Mouse (Mus musculus) lung, embryonic 14.5 days (tissue): ENCODE measurements around the gene Lhx8. TPM values are rescaled to one million over a fixed set of nuclear protein-coding genes. Genes with fewer than 3 reads are reported as not detected.

Source experiments
- ATAC-seq: fragments of 200-750 bp; cut with Nextera tagmentation; 2 replicates; pipeline ENCODE4 v1.8.0; 2017; ENCODE audit warnings: mild to moderate bottlenecking, moderate TSS enrichment, moderate library complexity; ENCODE audit not compliant: insufficient read depth
- DNase-seq: peaks from one replicate; pipeline ENCODE4 v3.0.0-alpha.2; 2015
- H3K27ac ChIP-seq: fragments of 300-500 bp; sonication (generic); 2 replicates; pipeline ENCODE4 v1.5.1; 2014; ENCODE audit warnings: low read depth, mild to moderate bottlenecking, moderate library complexity
- H3K27me3 ChIP-seq: fragments of 300-500 bp; sonication (generic); 2 replicates; pipeline ENCODE4 v1.6.1; 2014; ENCODE audit warnings: low read length, control low read depth; ENCODE audit not compliant: insufficient read depth
- H3K36me3 ChIP-seq: fragments of 300-500 bp; sonication (generic); 2 replicates; pipeline ENCODE4 v1.6.1; 2014; ENCODE audit warnings: control low read depth; ENCODE audit not compliant: insufficient read depth
- H3K4me1 ChIP-seq: fragments of 300-500 bp; sonication (generic); 2 replicates; pipeline ENCODE4 v1.6.1; 2014; ENCODE audit warnings: antibody characterized with exemption, control low read depth; ENCODE audit not compliant: insufficient read depth
- H3K4me2 ChIP-seq: fragments of 300-500 bp; sonication (generic); 2 replicates; pipeline ENCODE4 v1.6.1; 2014; ENCODE audit warnings: mild to moderate bottlenecking
- H3K4me3 ChIP-seq: fragments of 300-500 bp; sonication (generic); 2 replicates; pipeline ENCODE4 v1.5.1; 2014; ENCODE audit warnings: low read depth, low read length
- H3K9ac ChIP-seq: fragments of 300-500 bp; sonication (generic); 2 replicates; pipeline ENCODE4 v1.6.1; 2014
- H3K9me3 ChIP-seq: fragments of 300-500 bp; sonication (generic); 2 replicates; pipeline ENCODE4 v1.6.1; 2016; ENCODE audit warnings: low read depth, low read length, control low read depth
- CTCF ChIP-seq: IDR thresholded peaks from 2 replicates; pipeline ENCODE4 v1.5.1; 2016; ENCODE audit warnings: antibody characterized with exemption, low read depth
- WGBS: fragments of 180-500 bp; shearing (Covaris S2); extraction: QIAGEN DNeasy Blood & Tissue Kit; methylation state at CpG from one replicate; pipeline ENCODE4 v1.1.7; 2014; 5-methylcytosine and 5-hydroxymethylcytosine counted together
- polyA plus RNA-seq: library from polyadenylated mRNA; unstranded; fragments of >200 nt; fragmentation: Nextera tagmentation; extraction: Ambion mirVana; gene quantifications from 2 replicates; pipeline ENCODE4 v1.2.1, GENCODE M21; 2014

Gene Lhx8
- polyA plus RNA-seq, 1 experiment from 2014 or later = not detected

DNA sequence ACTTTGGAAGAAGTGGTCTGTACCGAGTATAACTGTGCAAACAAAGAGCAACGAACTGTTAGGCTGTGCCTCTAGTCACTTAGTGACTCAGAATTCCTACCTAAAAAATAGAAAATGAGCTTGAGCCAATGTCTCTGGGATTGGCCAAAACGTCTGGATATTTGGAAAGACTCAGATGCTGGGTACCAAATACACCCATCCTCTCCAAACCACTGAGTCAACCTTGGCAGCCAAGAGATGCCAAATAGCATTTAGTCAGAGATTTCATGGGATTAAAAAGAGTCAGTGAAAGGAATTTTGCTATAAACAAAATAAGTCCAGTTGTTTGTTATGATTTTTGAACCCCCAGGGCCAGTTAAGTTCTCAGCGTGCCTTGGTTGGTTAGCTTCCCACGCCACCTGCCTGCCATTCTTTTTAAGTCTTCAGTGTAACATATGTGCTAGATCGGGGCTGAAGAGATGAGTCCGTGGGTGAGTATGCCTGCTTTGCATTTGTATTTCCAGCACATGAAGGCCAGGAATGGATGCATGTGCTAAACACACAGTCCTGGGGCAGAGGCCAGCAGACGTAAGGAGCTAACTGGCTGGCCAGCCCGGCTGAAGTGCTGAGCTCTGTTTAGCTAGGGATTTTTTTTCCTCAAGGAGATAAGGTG, 36.5 kb downstream of the Lhx8 start:
- 51% methylated on average over 9 of the region's 9 CpGs for WGBS
- no peak for ATAC-seq
- Histone ChIP-seq H3K9me3 (no peaks in the 10 kb centered on the region), H3K4me3 (no peak overlapping the region), H3K27me3 (no peaks in the 10 kb centered on the region), H3K9ac (no peak overlapping the region), H3K36me3 (no peaks in the 10 kb centered on the region), H3K4me1 (no peaks in the 10 kb centered on the region), H3K27ac (no peak overlapping the region), H3K4me2 (no peak overlapping the region)
- TF ChIP-seq CTCF = no peak
- no peak for DNase-seq

DNA sequence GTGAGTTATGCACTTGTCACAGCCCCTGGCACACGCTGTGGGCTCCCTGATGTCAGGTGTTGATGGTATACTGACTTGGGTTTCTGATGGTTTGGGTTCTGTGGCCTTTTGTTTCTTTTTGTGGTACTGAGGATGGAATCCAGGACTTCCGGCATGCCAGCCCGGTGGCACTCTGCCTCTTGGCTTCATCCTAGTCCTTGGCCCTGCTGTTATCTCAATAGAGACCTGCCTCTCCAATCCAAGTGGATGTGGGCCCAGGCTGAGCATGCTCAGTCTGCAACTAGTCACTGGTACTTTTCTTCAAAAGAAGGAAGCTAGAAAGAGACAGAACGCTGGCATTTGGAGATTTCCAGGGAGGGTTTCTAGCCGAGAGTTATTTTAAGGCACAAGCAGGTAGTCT, 38.3 kb downstream of the Lhx8 start:
- TF ChIP-seq CTCF = no peak
- no peaks in the 10 kb centered on the region for H3K9me3 ChIP-seq
- H3K36me3 ChIP-seq = no peaks in the 10 kb centered on the region
- no peaks in the 10 kb centered on the region for H3K27me3 ChIP-seq
- DNase-seq = no peak
- no peak overlapping the region for H3K4me2 ChIP-seq
- H3K4me3 ChIP-seq = no peak overlapping the region
- H3K4me1 ChIP-seq = no peaks in the 10 kb centered on the region
- 64% methylated on average over 5 of the region's 5 CpGs for WGBS
- no peak for ATAC-seq
- H3K9ac ChIP-seq = no peak overlapping the region
- no peak overlapping the region for H3K27ac ChIP-seq

DNA sequence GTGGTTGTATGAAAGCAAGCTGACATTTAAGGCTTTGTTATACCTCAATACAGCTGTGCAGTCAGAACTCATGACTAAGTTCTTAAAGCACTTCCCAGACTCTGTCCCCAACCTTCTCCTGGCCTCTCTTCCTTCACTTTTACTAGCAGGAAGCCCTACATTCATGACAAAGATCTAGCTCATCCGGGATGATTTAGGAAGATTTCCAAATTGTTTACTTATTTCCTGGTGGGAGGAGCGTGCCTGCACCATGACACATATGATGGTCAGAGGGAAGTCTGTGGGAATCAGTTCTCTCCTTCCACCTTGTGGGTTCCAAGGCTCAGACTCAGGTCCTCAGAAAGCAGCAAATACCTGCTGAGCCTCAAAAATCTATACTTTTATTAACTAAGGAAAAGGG, 40.1 kb downstream of the Lhx8 start:
- Histone ChIP-seq H3K9me3 (no peaks in the 10 kb centered on the region), H3K27ac (no peak overlapping the region), H3K9ac (no peak overlapping the region), H3K4me2 (no peak overlapping the region), H3K4me1 (no peaks in the 10 kb centered on the region), H3K27me3 (no peaks in the 10 kb centered on the region), H3K36me3 (no peaks in the 10 kb centered on the region), H3K4me3 (no peak overlapping the region)
- TF ChIP-seq CTCF = no peak
- 20% methylated on average over 2 of the region's 2 CpGs for WGBS
- ATAC-seq (no peak), DNase-seq (no peak)

DNA sequence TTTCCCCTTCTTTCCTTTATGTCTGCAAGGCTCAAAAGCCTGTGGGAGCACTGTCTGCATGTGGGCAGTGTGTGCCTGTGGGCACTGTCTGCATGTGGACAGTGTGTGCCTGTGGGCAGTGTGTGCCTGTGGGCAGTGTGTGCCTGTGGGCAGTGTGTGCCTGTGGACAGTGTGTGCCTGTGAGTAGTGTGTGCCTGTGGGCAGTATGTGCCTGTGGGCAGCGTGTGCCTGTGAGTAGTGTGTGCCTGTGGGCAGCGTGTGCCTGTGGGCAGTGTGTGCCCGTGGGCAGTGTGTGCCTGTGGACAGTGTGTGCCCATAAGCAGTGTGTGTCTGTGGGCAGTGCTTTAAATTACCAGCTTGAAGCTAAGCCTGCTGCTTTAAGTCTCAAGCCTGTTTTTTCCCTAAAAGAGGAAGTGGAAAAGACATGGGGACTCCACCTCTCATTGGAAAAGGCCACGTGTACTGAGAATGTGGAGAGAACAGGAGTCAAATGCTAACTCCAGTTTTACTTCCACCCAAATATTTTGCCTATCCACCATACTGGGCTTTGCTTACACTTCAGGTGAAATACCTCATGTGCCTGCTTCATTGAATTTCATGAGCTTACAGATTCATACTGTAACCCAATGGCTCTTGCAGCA, 41.9 kb downstream of the Lhx8 start:
- ATAC-seq = no peak

DNA sequence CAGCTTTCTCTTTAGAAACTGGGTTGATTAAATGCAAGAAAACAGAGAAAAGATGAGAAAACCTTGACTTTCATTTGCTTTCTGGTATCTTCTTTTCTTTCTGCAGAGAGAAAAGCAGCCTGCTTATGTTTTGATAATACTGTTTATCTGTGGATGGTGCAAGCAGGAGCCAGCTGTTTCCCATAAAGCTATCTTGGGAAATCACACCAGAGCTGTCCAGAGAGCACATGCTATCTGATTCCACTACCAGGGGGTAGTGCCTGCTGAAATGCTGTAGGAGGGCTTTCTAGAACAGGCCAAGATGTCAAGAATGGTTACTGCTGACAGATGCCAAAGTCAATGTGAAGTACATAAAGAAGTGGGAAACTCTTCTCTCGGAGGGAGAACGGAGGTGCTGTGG, 43.2 kb downstream of the Lhx8 start:
- no peak overlapping the region for H3K27ac ChIP-seq
- ATAC-seq = peak; percentile 44; the same call in 1 of the 2 replicates
- TF ChIP-seq CTCF = no peak
- no peaks in the 10 kb centered on the region for H3K27me3 ChIP-seq
- H3K4me3 ChIP-seq = no peak overlapping the region
- no peaks in the 10 kb centered on the region for H3K9me3 ChIP-seq
- no peak overlapping the region for H3K9ac ChIP-seq
- H3K4me1 ChIP-seq = peaks cover 5% of the 10 kb centered on the region; the same call in 1 of the 2 replicates
- peak; percentile 48 for DNase-seq
- no peak overlapping the region for H3K4me2 ChIP-seq
- WGBS = 39% methylated on average over 2 of the region's 2 CpGs
- H3K36me3 ChIP-seq = no peaks in the 10 kb centered on the region

More for the DNA sequence above, 41.9 kb downstream of the Lhx8 start:
- 70% methylated on average over 4 of the region's 4 CpGs for WGBS
- Histone ChIP-seq H3K9ac (no peak overlapping the region), H3K27ac (no peak overlapping the region), H3K27me3 (no peaks in the 10 kb centered on the region), H3K4me3 (no peak overlapping the region), H3K36me3 (no peaks in the 10 kb centered on the region), H3K4me1 (peaks cover 5% of the 10 kb centered on the region; the same call in 1 of the 2 replicates), H3K4me2 (no peak overlapping the region), H3K9me3 (no peaks in the 10 kb centered on the region)
- TF ChIP-seq CTCF = no peak
- DNase-seq = no peak

DNA sequence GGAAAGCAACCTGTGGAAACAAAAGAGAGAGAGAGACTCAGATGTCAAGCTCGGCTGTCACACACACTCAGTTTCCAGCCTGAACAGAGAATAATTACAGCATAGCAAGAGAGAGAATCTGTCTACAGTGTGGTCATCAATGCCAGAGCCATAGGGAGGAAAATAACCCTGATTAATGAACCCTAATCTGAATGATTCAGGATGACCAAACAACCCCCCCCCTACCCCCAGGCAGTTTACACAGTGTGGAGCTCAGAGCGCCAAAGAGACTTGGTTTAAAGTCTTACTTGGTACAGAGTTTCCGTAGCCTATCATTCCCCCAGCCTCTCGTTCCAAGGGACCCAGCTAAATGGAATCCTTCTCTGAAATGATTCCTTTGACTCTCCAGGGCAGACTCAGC, 45.1 kb downstream of the Lhx8 start:
- no peak overlapping the region for H3K4me2 ChIP-seq
- 44% methylated on average over 4 of the region's 4 CpGs for WGBS
- no peak overlapping the region for H3K27ac ChIP-seq
- H3K4me1 ChIP-seq = peaks cover 5% of the 10 kb centered on the region; the same call in 1 of the 2 replicates
- peak; percentile 48; the same call in 1 of the 2 replicates for ATAC-seq
- H3K4me3 ChIP-seq = no peak overlapping the region
- H3K36me3 ChIP-seq = no peaks in the 10 kb centered on the region
- DNase-seq = no peak
- no peaks in the 10 kb centered on the region for H3K9me3 ChIP-seq
- no peak overlapping the region for H3K9ac ChIP-seq
- no peaks in the 10 kb centered on the region for H3K27me3 ChIP-seq
- TF ChIP-seq CTCF = no peak

DNA sequence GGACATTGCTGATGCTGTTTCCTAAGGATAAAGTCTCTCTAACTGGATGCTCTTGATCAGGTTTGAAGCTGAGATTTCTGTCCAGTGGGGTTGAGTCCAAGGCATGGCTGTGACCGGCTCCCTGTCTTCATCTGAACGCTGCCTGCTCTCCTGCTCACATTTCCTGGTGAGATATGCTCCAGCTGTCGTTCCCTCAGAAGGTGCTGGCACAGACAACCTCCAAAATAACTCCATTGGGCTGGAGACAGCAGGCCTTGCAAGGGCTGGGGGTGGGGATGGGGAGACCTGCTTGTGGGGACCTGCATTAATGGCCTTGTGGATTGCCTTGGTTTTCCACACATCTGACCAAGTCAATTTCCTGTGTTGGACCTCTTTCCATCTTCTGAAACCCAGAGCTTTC, 46.2 kb downstream of the Lhx8 start:
- TF ChIP-seq CTCF = no peak
- H3K36me3 ChIP-seq = no peaks in the 10 kb centered on the region
- no peak overlapping the region for H3K9ac ChIP-seq
- H3K27me3 ChIP-seq = no peaks in the 10 kb centered on the region
- H3K4me2 ChIP-seq = no peak overlapping the region
- H3K9me3 ChIP-seq = no peaks in the 10 kb centered on the region
- H3K27ac ChIP-seq = no peak overlapping the region
- H3K4me1 ChIP-seq = peaks cover 5% of the 10 kb centered on the region; the same call in 1 of the 2 replicates
- DNase-seq = no peak
- H3K4me3 ChIP-seq = no peak overlapping the region
- WGBS = 33% methylated on average over 3 of the region's 3 CpGs
- ATAC-seq = no peak
